Mouse (Mus musculus) megakaryocyte, embryonic 14.5 days (primary cell): ENCODE measurements around the gene Tshz2.

Experiments
- FLI1 ChIP-seq: IDR thresholded peaks from 2 replicates; pipeline ENCODE4 v1.6.1; 2012; ENCODE audit warnings: low read length, inconsistent platforms, mixed read lengths
- GATA1 ChIP-seq: IDR thresholded peaks from 3 replicates; pipeline ENCODE4 v1.6.1; 2012; ENCODE audit warnings: mixed read lengths, low read length, inconsistent platforms, borderline replicate concordance

GRCm38 (mm10) chr2:170058774-170059173, 426.0 kb downstream of the Tshz2 start:
- TF ChIP-seq FLI1 (no peak), GATA1 (no peak)
